Mouse (Mus musculus) limb, embryonic 15.5 days (tissue): ENCODE results near the gene Oxct2b. TPM values are rescaled to one million over a fixed set of nuclear protein-coding genes. Genes with fewer than 3 reads are reported as not detected.
"Not testable (repeated sequence)": the region's sequence is repeated elsewhere in the genome, so short reads cannot be mapped to it uniquely, and the experiment has no call there.

ENCODE experiments used
- ATAC-seq: fragments of 200-750 bp; cut with Nextera tagmentation; 2 replicates; pipeline ENCODE4 v1.8.0; 2017; ENCODE audit warnings: low read depth, moderate TSS enrichment; ENCODE audit not compliant: insufficient number of reproducible peaks, low FRiP score, low TSS enrichment
- H3K27ac ChIP-seq: fragments of 300-500 bp; sonication (generic); 2 replicates; pipeline ENCODE4 v1.5.1; 2015; ENCODE audit warnings: moderate library complexity, mild to moderate bottlenecking, inconsistent platforms
- H3K27me3 ChIP-seq: fragments of 300-500 bp; sonication (generic); 2 replicates; pipeline ENCODE4 v1.6.1; 2015; ENCODE audit warnings: inconsistent platforms
- H3K36me3 ChIP-seq: fragments of 300-500 bp; sonication (generic); 2 replicates; pipeline ENCODE4 v1.6.1; 2015; ENCODE audit warnings: inconsistent platforms
- H3K4me1 ChIP-seq: fragments of 300-500 bp; sonication (generic); 2 replicates; pipeline ENCODE4 v1.6.1; 2015; ENCODE audit warnings: inconsistent platforms
- H3K4me2 ChIP-seq: fragments of 300-500 bp; sonication (generic); 2 replicates; pipeline ENCODE4 v1.6.1; 2015; ENCODE audit warnings: mild to moderate bottlenecking, inconsistent platforms
- H3K4me3 ChIP-seq: fragments of 300-500 bp; sonication (generic); 2 replicates; pipeline ENCODE4 v1.5.1; 2015; ENCODE audit warnings: mild to moderate bottlenecking, inconsistent platforms
- H3K9ac ChIP-seq: fragments of 300-500 bp; sonication (generic); 2 replicates; pipeline ENCODE4 v1.6.1; 2015; ENCODE audit warnings: inconsistent platforms
- H3K9me3 ChIP-seq: fragments of 300-500 bp; sonication (generic); 2 replicates; pipeline ENCODE4 v1.6.1; 2016; ENCODE audit warnings: inconsistent platforms
- WGBS: fragments of 180-500 bp; shearing (Covaris S2); methylation state at CpG from one replicate; pipeline ENCODE4 v1.1.7; 2015; 5-methylcytosine and 5-hydroxymethylcytosine counted together
- polyA plus RNA-seq: library from polyadenylated mRNA; unstranded; fragments of >200 nt; fragmentation: Nextera tagmentation; extraction: Ambion mirVana; gene quantifications from 2 replicates; pipeline ENCODE4 v1.2.1, GENCODE M21; 2015

The Oxct2b gene
- polyA plus RNA-seq, 1 experiment from 2014 or later, result 0.12 TPM

DNA sequence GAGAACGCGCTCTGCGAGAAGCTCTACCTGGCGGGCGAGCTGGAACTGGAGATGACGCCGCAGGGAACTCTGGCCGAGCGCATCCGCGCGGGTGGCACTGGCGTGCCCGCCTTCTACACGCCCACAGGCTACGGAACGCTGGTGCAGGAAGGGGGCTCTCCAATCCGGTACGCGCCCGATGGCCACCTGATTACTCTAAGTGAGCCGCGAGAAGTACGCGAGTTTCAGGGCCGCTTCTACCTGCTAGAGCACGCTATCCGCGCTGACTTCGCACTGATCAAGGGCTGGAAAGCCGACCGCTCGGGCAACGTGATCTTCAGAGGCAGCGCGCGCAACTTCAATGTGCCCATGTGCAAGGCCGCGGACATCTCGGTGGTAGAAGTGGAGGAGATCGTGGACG lies 574 bp downstream of the Oxct2b start:
- WGBS, result 17% methylated on average over 22 of the region's 42 CpGs
- not testable (repeated sequence) for H3K9me3 ChIP-seq, ATAC-seq, H3K27me3 ChIP-seq, H3K27ac ChIP-seq, H3K4me1 ChIP-seq, H3K36me3 ChIP-seq, H3K9ac ChIP-seq
- Histone ChIP-seq H3K4me3 (peak overlapping the region; percentile 36), H3K4me2 (peak overlapping the region; percentile 60)

DNA sequence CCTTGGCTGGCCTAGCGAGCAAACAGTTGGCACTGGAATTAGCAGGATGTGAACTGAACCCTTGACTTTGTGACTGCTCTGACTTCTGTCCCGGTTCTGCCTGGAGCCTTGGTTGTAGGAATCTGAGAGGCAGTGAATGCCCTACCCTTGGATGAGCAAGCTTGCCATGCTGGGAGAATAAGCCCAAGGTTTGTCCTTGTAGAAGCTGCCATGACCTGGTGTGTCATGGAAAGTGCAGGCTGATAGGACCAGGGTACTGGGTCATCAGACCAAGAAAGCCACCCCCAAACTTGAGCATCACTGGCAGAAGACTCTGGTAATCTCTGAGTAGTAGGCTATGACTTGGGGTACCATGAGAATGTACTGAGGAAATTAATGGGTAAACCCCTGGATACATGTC lies 5.2 kb downstream of the Oxct2b start:
- Histone ChIP-seq H3K4me2 (no peak overlapping the region), H3K4me1 (no peaks in the 10 kb centered on the region; the same call in 1 of the 2 replicates)
- WGBS, result 78% methylated on average over 2 of the region's 2 CpGs

DNA sequence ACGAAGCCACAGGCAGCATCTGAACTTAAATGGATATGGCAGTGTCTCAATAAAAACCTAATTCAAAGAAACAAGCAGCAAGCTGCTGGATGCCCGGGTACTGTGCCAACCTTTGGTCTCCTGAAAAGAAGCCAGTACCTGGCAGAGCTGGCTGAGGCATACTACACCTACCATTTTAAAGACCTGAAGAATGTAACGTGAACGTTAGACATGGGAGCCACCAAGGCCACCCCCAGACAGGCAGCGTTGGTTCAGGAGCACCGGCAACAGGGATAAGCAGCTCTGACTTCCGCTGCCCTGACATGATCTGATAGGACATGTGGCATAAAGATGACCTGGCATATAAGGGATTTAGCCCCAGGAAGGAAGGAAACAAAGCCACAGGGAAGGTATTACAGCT lies 10.6 kb downstream of the Oxct2b start:
- H3K4me2 ChIP-seq, result no peak overlapping the region
- WGBS, result 93% methylated on average over 7 of the region's 7 CpGs
- no peak overlapping the region for H3K27ac ChIP-seq
- peaks cover 70% of the 10 kb centered on the region for H3K36me3 ChIP-seq
- no peaks in the 10 kb centered on the region for H3K27me3 ChIP-seq
- H3K4me1 ChIP-seq, result no peaks in the 10 kb centered on the region
- no peak for ATAC-seq
- no peaks in the 10 kb centered on the region for H3K9me3 ChIP-seq
- no peak overlapping the region for H3K9ac ChIP-seq
- no peak overlapping the region for H3K4me3 ChIP-seq

More for the DNA sequence above, 5.2 kb downstream of the Oxct2b start:
- peaks cover 4% of the 10 kb centered on the region for H3K27me3 ChIP-seq
- no peak for ATAC-seq
- H3K9me3 ChIP-seq, result no peaks in the 10 kb centered on the region
- no peak overlapping the region for H3K27ac ChIP-seq
- no peak overlapping the region for H3K4me3 ChIP-seq
- no peak overlapping the region for H3K9ac ChIP-seq
- H3K36me3 ChIP-seq, result peaks cover 23% of the 10 kb centered on the region

DNA sequence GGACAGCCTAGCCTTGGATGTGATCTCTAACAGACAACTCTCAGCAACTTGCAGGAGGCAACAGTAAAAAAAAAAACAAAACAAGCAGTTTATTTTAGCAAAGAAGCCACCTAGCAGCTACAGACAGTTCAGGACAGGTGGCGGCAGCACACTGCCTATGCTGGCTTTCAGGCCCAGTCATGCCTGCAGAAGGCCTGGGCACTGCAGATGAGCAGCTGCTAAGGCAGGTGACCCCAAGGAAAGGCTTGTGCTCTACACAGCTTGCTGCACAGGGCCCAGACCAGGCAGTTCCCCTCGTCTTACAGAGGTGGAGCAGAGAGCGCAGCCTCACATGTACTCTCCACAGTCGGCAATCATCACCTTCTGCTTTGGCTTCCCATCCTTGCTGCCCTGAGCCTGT lies 11.0 kb downstream of the Oxct2b start:
- Histone ChIP-seq H3K9ac (no peak overlapping the region), H3K27me3 (no peaks in the 10 kb centered on the region), H3K4me2 (no peak overlapping the region), H3K9me3 (no peaks in the 10 kb centered on the region), H3K27ac (no peak overlapping the region), H3K36me3 (peaks cover 74% of the 10 kb centered on the region), H3K4me1 (no peaks in the 10 kb centered on the region), H3K4me3 (no peak overlapping the region)
- no peak for ATAC-seq
- WGBS, result 84% methylated on average over 4 of the region's 4 CpGs

DNA sequence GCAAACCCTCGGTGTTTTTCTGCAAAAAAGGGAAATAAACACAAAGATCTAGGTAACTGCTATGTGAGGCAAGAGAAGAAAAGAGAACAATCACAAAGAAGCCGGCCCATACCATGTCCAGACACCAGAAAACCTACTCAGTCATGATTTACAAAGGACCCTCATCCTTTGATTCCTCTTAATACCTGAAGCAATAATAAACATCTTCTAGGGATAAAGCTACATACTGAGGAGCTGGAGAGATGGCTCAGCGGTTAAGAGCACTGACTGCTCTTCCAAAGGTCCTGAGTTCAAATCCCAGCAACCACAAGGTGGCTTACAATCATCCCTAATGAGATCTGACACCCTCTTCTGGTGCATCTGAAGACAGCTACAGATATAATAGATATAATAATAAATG lies 21.5 kb downstream of the Oxct2b start:
- peaks cover 33% of the 10 kb centered on the region for H3K36me3 ChIP-seq
- H3K9ac ChIP-seq, result no peak overlapping the region
- H3K9me3 ChIP-seq, result no peaks in the 10 kb centered on the region
- peaks cover 10% of the 10 kb centered on the region for H3K4me1 ChIP-seq
- no peak overlapping the region for H3K4me3 ChIP-seq
- no peak overlapping the region for H3K27ac ChIP-seq
- 83% methylated on average over 3 of the region's 3 CpGs for WGBS
- H3K27me3 ChIP-seq, result no peaks in the 10 kb centered on the region
- H3K4me2 ChIP-seq, result no peak overlapping the region
- ATAC-seq, result no peak

DNA sequence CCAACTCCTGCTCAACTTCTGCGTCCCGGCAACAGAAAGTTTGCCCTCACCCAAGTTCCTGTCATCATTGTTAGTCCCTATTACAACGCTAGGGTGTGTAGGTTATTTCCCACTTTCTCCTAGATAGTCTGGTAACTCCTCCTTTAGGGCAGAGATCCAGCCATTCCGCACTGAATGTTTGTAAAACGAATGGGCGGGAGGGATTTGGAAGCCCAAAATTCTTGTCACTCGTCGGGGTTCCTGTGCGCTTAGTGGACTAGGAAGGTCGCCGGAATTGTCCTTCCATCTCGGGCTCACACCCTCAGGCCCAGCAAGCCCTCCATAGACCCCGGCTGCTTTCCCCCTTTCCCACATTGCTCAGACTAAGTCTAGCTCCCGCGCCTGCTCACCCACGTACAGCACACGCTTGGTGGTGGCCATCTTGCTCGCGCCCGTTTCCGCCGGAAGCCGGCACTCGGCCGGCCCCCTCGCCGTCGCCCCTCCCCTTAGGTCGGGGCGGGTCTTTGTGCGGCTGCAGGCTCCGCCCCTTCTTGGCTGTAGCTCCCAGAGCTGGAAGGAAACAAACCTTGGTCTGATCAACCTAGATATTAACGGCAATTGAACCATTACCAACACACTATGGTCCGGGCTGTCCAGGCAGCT lies 23.6 kb downstream of the Oxct2b start, which contains the start of gene Ppie:
TSS of gene Ppie (minus strand) at position 439 of the 642 bp plus-strand sequence.
- H3K27ac ChIP-seq, result peak within 1 kb of the TSS; percentile 94
- peak within 1 kb of the TSS; percentile 63 for H3K4me2 ChIP-seq
- peaks cover 15% of the 10 kb centered on the region for H3K36me3 ChIP-seq
- ATAC-seq, result peak; percentile 94
- 0% methylated on average over 34 of the region's 34 CpGs for WGBS
- H3K9me3 ChIP-seq, result no peaks in the 10 kb centered on the region
- H3K27me3 ChIP-seq, result 0 out of 2 replicates have a peak, but pooled peaks cover 5% of the 10 kb centered on the region
- peaks cover 10% of the 10 kb centered on the region for H3K4me1 ChIP-seq
- H3K4me3 ChIP-seq, result peak within 1 kb of the TSS; percentile 68
- H3K9ac ChIP-seq, result peak within 1 kb of the TSS; percentile 52

DNA sequence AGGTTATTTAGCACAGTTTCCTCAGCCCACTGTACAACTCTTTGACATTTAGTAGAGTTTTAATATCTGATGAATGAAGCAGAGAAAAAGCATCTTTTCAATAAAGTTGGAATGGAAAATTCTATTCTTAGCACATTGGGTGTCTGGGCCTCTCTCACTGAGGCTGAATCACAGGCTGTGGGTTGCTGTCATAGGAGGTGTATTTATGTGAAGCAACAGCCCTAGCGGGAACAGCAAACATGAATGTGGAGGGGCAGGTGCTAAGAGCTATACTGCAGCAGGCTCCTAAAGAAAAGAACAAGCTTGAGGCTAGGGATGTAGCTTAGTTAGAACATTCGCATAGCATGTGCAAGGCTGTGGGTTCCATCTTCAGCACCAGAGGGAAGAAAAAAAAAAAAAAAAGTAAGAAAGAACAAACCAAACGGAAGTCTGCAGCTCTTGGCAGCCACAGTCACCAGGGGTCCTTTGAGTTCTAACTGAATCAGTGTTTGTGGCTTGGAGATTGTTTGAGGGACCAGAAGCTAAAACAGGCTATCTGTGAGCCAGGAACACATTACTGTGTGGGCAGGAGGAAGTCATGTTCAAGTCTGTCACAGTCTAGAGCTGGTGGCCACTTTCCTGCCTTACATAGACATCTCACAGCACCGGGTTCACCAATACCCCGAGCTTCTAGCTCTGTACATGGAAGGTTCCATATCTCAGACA lies 31.5 kb downstream of the Oxct2b start:
- Histone ChIP-seq H3K36me3 (no peaks in the 10 kb centered on the region), H3K27me3 (0 out of 2 replicates have a peak, but pooled peaks cover 5% of the 10 kb centered on the region), H3K4me1 (no peaks in the 10 kb centered on the region), H3K4me3 (no peak overlapping the region), H3K9me3 (no peaks in the 10 kb centered on the region), H3K9ac (no peak overlapping the region), H3K4me2 (no peak overlapping the region), H3K27ac (no peak overlapping the region)
- WGBS, result 77% methylated on average over 5 of the region's 5 CpGs
- ATAC-seq, result no peak

DNA sequence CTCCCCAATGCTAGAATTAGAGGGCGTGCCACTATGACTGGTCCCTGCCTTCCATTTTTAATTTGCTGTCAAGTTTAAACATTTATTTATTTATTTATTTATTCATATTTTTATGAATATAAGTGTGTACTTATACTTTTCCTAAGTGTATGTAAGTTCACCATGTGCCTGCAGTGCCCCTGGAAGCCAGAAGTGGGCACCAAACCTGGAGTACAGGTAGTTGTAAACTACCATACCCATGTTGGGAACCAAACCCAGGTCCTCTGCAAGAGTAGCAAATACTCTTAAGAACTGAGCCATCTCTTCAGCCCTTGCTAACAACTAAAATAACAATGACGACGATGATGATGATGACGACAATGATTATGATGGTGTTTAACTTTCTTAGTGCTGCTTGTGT lies 35.9 kb downstream of the Oxct2b start:
- Histone ChIP-seq H3K27me3 (no peaks in the 10 kb centered on the region), H3K4me3 (no peak overlapping the region), H3K27ac (no peak overlapping the region), H3K9ac (no peak overlapping the region), H3K36me3 (no peaks in the 10 kb centered on the region), H3K9me3 (no peaks in the 10 kb centered on the region), H3K4me2 (no peak overlapping the region), H3K4me1 (no peaks in the 10 kb centered on the region)
- 74% methylated on average over 4 of the region's 4 CpGs for WGBS
- no peak for ATAC-seq

DNA sequence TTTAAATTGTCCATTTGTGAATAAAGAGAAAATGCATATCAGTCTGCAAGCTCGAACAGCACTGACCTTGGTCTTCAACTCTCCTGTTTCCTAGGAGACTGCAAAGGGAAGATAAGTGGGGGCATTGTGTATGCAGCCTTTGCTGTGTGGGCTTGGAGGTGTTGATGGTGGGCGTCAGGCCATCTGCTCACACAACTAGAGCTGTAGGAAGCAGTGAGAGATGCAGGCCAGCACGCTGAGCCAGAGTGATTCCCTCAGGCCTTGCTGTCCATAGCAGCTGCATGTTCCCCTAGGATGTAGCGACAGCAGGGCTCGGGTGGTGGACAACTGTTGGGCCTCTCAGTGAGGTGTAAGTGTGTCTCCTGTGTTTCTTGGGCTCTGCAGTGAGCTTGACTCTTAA lies 36.9 kb downstream of the Oxct2b start:
- Histone ChIP-seq H3K36me3 (no peaks in the 10 kb centered on the region), H3K9me3 (no peaks in the 10 kb centered on the region), H3K27me3 (no peaks in the 10 kb centered on the region), H3K4me2 (no peak overlapping the region), H3K4me3 (no peak overlapping the region), H3K4me1 (no peaks in the 10 kb centered on the region), H3K9ac (no peak overlapping the region), H3K27ac (no peak overlapping the region)
- ATAC-seq, result no peak
- WGBS, result 48% methylated on average over 5 of the region's 5 CpGs

DNA sequence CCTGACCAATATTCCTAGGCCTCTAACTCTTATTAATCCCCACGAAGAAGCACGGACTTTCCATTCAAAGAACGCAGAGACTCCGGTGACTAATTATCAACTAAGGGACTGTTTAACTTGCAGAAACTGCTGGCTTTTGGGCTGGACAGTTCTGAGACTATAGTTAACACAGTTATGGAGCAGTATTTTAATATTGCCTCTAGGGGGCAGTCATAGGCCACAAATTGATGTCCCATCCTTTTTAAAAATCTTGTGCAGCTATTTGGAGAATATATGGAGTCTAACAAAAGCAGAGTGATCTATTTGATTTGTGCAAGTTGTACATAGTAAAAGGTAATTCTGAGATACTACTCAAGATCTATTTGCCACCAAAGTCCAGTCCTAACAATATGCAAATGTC lies 38.9 kb downstream of the Oxct2b start:
- Histone ChIP-seq H3K27me3 (no peaks in the 10 kb centered on the region), H3K4me3 (no peak overlapping the region), H3K4me2 (no peak overlapping the region), H3K4me1 (no peaks in the 10 kb centered on the region), H3K9me3 (no peaks in the 10 kb centered on the region), H3K27ac (no peak overlapping the region), H3K9ac (no peak overlapping the region), H3K36me3 (no peaks in the 10 kb centered on the region)
- 25% methylated on average over 4 of the region's 4 CpGs for WGBS
- no peak for ATAC-seq

DNA sequence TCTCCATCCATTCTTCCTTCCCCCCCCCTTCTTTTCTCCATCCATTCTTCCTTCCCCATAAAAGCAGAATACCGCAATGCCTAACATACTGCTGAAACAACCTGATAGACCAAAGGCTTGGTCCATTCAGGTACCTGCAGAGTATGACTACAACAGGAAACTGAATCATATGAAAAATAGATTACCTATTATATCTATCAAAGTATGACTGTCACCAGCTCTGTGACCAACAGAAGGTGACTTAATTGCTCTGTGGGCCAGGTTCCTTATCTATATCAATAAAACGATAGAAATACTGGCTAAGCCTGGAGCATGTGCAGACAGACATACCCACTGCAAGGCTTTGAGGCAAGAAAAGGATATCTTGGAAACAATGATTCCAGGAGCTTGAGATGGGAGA lies 39.4 kb downstream of the Oxct2b start:
- H3K4me2 ChIP-seq, result no peak overlapping the region
- no peak overlapping the region for H3K9ac ChIP-seq
- WGBS, result 61% methylated on average over 2 of the region's 2 CpGs
- no peaks in the 10 kb centered on the region for H3K36me3 ChIP-seq
- H3K9me3 ChIP-seq, result no peaks in the 10 kb centered on the region
- no peaks in the 10 kb centered on the region for H3K4me1 ChIP-seq
- no peak overlapping the region for H3K27ac ChIP-seq
- no peaks in the 10 kb centered on the region for H3K27me3 ChIP-seq
- no peak for ATAC-seq
- H3K4me3 ChIP-seq, result no peak overlapping the region

DNA sequence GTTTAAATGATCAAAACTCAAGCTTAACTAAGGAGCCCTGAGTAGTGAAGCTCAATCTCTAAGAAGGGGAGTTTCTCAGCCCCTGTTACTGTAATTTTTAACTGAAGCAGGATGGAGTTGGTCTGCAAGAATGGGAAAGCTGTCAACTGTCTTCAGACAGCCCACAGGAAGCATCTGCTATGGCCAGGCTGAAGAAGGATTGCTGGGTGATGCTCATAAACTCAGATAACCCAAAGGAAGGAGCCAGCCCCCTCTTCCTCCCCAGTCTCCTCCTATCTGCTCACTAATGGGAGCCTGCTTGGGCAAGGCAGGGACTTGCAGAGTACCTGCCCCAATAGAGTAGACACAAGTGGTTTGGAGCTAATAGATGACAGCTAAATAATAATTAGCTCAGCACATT lies 39.8 kb downstream of the Oxct2b start:
- H3K9ac ChIP-seq, result 0 out of 2 replicates have a peak overlapping the region, but pooled peaks have one; percentile 14
- H3K36me3 ChIP-seq, result no peaks in the 10 kb centered on the region
- no peak for ATAC-seq

More for the DNA sequence above, 39.8 kb downstream of the Oxct2b start:
- Histone ChIP-seq H3K4me1 (no peaks in the 10 kb centered on the region), H3K4me2 (no peak overlapping the region), H3K4me3 (no peak overlapping the region), H3K9me3 (no peaks in the 10 kb centered on the region), H3K27ac (no peak overlapping the region), H3K27me3 (no peaks in the 10 kb centered on the region)
